Mouse (Mus musculus) gastrocnemius, postnatal 10 days (tissue): ENCODE measurements around the gene Emid1. TPM values are rescaled to one million over a fixed set of nuclear protein-coding genes. Genes with fewer than 3 reads are reported as not detected.
A peak's percentile ranks its signal among the peaks of the same experiment; 100 is the strongest.
"Not testable (repeated sequence)": the region's sequence is repeated elsewhere in the genome, so short reads cannot be mapped to it uniquely, and the experiment has no call there.

Source experiments
- DNase-seq: peaks from one replicate; pipeline ENCODE4 v3.0.0; 2021; ENCODE audit warnings: mixed read lengths
- total RNA-seq, 2 experiments: library from RNA; stranded (reverse); gene quantifications; 2 replicates each; pipeline ENCODE4 v1.2.3; 2021

Gene Emid1
- total RNA-seq, 2 experiments from 2014 or later: 15.2 to 16.3 TPM

- DNase-seq: no peak
Observed at GRCm38 (mm10) chr11:5102384-5102783, 49.7 kb downstream of the Emid1 start.

DNA sequence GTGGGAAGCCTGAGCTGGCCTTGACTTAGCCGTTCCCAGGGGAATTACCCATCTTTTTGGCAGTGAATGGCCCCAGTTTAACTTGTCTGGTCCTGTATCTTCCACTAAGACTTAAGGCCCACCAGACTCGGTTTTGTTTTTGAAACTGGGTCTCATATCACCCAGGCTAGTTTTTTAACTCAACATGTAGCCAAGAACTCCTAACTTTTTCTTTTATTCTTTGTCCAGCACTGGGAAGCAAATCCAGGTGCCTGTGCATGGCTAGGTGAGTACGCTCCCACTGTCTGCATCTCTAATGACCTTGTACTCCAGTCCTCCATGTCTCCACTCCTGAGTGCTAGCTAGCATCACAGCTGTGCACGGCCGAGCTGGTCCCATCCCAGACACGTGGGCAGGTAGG lies 50.4 kb downstream of the Emid1 start:
- no peak for DNase-seq

GRCm38 (mm10) chr11:5100801-5101200 lies 51.3 kb downstream of the Emid1 start:
- DNase-seq: no peak

DNA sequence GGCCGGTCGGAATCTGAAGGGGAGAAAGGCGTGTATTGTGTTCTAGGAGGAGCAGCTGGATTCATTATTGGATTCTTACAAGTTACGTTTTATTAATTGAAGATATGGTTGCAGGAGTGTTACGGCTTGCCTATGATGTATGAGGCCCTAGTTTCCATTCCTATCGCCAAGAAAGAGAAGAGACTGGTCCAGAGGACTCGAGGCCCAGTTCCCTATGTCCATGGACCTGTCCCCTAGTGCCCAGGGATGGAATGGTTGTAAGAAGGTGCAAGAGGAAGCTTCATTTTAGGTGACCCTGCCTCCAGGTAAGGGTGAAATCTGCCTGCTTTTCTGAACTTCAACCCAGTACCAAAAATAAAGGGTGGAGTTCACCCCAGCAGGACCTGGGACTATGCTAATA lies 51.8 kb downstream of the Emid1 start:
- no peak for DNase-seq

DNA sequence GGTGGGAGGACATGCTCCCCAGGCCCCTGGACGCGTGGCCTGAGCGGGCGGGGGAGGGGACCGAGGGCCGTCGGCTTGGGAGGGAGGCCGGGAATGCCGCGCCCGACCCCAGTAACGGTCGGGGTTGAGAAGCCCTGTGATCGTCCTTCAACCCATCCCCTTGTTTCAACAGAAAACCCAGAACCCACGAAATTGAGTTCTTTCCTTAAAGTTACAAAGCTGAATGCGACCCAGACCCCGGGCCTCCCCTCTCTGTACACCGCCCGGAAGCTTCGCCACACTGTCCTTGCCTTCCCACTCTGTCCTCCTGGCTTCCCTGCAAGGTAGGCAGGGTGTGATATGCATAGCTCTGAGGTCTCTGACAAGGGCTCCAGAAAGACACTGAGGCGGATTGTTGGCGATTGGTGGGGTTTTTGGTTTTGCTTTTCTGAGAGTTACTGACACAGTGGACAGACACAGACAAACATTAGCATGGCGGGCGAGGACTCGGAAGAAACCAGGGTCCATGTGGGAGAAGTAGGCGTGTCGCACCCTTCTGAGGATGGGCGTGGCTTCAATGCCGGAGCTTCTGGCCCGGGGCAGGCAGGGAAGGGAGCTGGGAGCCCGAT lies 52.4 kb downstream of the Emid1 start:
- peak; percentile 76 for DNase-seq

GRCm38 (mm10) chr11:5098736-5099542 lies 53.1 kb downstream of the Emid1 start, which contains the start of the genes Rhbdd3 and Ewsr1:
Gene Rhbdd3, plus strand, starts transcription at chr11:5098926.
Gene Ewsr1, minus strand, starts transcription at chr11:5099266.
- DNase-seq: peak; percentile 99

DNA sequence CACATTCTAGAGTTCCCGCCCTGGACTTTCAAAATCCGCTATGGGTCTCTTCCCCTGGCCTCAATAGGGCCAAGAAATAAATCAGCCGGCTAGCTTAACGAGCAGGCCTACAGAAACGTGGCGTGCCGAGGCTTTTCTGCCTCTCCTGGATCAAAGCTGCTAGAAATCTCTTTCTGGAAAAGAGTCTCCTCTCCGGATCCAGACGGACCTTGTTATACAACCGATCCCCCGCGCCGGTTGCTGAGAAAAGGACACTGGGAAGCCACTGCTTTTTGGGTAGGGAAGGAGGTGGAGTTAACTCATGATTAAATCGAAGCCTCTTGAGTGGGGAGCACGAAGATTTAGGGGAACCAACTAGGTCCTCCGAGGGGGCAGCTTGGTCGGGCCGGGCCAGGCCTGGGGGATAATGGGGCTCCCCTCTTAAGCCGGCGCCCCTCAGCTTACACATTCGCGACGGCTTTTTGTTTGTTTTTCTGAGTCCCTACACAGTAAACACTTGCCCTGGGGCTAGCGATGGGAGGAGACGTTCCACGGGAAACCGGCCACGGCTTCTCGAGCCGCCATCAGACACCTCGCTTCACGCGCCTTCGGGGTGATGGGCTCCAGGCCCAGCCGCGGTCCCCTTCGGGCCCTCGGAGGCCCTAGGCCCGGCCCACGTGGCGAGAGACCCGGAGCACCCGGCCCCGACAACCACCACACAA lies 53.9 kb downstream of the Emid1 start:
- no peak for DNase-seq

GRCm38 (mm10) chr11:5096480-5097020 lies 55.5 kb downstream of the Emid1 start:
- no peak for DNase-seq

DNA sequence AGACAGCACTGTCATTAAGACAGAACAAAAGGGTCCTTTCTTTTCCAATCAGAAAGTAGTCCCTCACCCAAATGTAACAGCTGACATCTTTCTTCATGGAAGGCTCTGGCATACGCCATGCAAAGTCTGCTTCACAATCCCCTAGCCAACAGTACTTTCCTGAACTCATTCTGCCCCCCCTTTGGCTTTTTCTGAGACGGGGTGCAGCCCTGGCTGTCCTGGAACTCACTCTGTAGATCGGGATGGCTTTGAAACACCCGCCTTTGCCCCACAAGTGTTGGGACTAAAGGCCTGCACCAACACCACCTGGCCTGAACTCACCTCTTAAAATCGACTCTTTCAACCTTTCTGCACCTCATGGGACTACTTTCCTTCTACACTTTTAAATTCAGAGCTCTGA lies 56.2 kb downstream of the Emid1 start:
- no peak for DNase-seq

DNA sequence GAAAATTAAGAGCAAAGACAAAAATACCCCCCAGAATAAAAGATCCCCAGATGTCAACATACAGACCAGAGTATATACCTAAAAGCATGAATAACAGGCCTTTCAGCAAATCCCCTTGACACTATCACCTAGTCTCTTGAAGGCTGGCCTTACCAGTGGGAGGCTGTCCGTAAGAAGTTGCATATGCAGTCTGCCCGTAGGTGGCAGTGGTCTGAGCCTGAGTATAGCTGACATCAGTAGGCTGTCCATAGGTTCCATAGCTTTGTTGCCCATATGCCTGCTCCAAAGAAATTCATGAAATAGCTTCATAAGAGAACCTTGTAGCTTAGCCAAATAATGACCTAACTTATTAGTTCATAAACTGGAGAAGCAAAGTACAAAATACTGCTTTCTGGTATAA lies 60.4 kb downstream of the Emid1 start:
- no peak for DNase-seq

DNA sequence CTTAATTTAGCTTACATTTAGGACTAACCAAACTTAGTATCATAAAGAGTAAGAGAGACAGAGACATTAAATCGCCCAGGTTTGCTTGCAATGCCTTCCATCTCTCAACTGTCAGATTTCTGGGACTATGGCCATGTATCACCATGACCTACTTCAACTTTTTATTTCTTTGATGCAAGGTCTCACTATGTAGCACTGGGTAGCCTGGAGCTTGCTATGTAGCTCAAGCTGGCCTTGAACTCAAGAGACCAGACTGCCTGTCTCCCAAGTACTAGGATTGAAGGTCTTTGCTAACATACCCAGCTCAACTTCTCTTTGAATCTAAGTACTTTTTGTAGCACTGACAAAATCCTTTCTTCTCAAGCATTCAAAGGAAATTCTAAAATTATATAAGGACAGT lies 62.9 kb downstream of the Emid1 start:
- DNase-seq: no peak

DNA sequence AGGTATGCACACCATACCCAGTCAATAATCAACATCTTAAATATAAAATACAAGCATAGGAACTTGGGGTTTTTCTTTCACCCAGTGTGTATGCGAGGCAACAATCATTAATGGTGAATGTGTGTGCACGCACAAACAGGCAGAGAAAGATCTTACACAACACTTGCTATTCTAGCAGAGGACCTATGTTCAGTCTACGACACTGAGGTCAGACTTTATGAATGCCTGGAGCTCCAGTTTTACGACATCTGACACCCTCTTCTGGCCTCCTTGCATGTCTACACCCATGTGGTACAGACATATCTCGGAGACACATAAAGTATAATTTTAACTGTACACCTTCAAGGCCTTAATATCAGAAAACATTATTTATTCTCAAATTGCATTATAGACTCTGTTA lies 75.2 kb downstream of the Emid1 start:
- not testable (repeated sequence) for DNase-seq

DNA sequence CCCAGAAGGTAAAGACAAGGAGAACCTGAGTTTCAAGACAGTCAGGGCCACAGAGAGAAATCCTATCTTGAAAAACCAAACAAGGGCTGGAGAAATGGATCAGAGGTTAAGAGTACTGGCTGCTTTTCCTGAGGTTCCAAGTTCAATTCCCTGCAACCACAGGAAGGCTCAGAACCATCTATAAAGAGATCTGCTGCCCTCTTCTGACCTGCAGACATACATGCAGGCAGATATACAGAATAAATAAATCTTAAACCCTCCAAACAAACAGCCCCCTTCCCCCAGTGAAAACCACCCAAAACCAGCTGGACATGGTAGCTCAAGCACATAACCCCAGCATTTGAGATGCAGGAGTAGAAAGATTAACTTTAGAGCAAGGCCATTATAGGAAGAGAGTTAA lies 76.3 kb downstream of the Emid1 start:
- DNase-seq: no peak

- DNase-seq: no peak
Observed at GRCm38 (mm10) chr11:5074882-5075281, 77.2 kb downstream of the Emid1 start.

DNA sequence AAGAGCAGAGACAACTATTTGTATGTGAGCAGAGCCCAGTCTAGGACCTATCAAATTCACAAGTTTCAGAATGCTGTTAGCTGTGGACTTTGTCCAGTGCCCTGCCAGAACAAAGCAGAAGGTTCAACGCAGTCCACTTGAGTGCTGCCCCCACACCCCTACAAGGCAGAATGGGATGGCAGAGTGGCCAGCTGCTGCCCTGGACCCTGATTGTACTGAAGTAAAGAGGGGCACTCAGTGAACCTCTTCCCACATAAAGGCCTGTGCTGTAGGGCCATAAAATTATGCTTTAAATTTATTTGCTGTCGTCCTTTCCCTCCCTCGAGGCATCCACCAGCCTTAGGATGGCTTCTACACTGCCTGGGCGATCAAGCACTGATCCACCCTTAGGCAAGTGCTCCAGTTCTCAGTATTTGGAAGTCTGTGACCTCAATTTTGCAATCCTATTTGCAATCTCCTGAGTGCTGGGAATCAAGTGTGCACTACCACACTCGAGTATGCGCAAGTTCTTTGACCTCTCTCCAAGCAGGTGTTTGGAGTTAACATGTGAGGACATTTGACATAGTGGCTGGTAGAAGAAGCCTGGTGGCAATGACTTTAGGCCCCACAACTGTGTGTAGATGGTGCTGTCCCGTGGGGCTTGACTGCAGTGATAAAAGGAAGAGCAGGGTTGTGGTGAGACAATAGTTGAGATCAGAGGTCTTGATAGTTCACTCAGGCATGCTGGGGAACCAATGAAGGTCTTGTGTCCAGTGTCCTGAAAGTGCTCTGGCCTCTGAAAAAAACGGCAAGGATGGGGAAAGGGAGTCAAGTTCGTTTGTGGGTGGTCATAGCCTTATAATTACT lies 83.7 kb downstream of the Emid1 start:
- DNase-seq: no peak

DNA sequence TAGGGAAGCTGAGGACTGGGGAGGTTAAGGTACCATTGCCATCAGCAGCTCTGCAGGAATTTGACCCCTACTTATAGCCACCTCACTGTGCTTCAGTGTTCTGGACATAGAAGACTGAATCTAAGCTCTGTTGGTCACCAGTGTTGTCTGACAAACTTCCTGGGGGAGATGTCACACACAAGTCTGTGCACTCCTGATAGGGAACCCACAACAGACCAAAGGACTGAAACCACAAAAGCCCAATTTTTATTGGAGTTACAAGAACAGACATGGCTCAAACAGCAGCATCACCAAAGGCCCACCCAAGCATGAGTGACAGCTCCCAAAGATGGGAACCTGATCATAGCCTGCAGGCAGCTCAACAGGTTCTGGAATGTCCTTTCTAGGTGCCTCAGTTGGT lies 85.0 kb downstream of the Emid1 start:
- no peak for DNase-seq

DNA sequence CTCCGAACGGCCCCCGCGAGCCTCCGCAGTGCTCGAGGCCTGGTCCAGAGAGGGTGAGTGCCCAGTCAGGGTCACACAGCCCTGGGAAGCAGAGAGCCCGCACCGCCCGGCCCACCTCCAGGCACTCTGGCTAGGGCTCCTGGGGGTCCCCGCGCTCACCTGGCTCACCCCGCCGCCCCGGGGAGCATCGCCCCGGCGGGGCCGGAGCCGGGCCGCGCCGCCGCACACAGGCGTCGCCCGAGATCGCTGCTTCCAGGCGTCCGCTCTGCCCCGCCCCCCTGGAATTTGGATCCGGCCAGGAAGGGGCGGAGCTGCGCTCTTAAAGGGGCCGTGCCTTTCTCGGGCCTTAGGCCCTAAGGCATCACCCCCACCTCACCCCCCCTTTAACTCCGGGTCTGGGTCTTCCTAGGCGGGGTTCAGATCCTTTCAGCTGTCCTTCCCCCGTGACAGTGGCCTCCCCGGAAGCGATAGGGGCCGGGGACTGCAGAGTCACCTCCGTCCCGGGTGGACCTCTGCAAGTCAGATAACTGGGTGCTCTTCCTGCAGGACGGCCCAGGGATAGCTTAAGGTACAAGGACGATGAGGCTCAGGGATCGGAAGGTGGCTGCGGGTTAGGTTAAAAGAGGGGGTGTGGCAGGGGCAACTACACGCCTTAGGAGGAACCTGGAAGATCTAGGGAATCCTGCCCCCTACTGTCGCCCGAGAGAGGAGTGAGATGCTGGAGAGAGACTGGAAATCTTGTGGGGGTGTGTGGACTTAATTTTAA lies 86.8 kb downstream of the Emid1 start, which contains the start of gene Gas2l1:
TSS of gene Gas2l1 (minus strand) at position 272 of the 766 bp plus-strand sequence.
- peak; percentile 91 for DNase-seq

DNA sequence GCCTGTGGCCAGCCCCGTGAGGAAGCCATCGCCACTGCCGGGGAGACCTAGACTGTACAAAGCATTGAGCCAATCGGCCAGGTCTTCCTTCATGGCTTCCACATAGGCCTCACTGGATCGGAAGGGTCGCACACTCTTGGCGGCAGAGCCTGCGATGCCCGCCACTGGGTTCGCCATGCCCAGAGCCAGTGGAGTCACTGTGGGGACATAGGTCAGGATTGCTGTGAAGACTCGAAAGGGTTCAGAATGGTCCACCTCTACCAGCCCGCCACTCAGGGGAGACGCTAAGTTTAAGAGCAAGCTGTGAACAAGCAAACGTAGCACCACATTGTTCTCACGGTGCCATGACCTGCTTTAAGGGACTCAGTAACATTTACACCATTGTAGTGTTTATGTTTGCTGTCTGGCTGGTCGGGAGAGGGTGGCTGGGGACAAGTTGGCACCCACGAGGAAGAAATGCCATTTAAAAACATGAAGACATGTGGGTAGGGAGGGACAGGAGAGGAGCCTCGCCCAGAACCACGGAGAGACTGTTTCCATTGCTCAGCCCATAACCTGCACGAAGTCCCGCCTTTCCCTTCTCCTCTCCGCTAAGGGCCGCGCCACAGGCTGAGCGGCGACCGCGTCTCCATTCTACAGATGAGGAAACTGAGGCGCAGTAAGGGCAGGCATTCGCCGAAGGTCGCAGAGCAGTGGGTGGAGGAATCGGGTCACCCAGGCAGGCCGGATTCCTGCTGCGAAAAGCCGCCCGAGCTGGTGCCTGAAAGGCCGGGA lies 87.6 kb downstream of the Emid1 start:
- no peak for DNase-seq

- DNase-seq: no peak
Observed at GRCm38 (mm10) chr11:5063561-5064281, 88.3 kb downstream of the Emid1 start.
